Mouse (Mus musculus) embryo, embryonic 11.5 days (tissue): ENCODE measurements around the gene Schip1.

ENCODE experiments used
- DNase-seq: peaks from one replicate; pipeline ENCODE4 v3.0.0-alpha.2; 2012; ENCODE audit warnings: low read depth, low spot score

The Schip1 gene

DNA sequence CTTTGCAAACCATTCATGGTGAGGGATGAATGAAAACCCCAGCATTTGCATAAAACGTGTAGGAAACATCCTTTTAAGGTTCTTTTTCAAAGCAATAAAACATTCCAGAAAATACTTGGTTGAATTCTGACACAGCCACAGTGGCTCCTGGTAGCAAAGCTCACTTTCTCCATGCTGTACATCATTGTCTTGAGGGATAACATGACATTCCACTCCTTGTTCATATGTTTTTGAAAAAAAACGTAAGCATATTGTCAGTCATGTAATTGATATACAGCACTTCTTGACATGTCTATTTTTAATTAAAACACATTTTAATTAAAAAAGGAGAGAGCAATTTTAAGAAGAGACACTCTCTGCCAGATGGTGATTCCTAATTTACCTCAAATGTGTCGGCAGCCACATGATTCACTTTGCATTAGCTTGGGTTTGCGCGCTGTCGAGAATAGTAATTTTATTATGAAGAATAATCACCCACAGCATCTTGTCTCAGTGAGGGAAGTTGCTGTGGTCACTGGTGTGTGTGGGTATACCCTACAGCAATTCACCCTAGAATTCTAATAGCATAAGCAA lies 61.8 kb downstream of the Schip1 start:
- no peak for DNase-seq

GRCm38 (mm10) chr3:68130386-68130785 lies 65.8 kb downstream of the Schip1 start:
- no peak for DNase-seq

DNA sequence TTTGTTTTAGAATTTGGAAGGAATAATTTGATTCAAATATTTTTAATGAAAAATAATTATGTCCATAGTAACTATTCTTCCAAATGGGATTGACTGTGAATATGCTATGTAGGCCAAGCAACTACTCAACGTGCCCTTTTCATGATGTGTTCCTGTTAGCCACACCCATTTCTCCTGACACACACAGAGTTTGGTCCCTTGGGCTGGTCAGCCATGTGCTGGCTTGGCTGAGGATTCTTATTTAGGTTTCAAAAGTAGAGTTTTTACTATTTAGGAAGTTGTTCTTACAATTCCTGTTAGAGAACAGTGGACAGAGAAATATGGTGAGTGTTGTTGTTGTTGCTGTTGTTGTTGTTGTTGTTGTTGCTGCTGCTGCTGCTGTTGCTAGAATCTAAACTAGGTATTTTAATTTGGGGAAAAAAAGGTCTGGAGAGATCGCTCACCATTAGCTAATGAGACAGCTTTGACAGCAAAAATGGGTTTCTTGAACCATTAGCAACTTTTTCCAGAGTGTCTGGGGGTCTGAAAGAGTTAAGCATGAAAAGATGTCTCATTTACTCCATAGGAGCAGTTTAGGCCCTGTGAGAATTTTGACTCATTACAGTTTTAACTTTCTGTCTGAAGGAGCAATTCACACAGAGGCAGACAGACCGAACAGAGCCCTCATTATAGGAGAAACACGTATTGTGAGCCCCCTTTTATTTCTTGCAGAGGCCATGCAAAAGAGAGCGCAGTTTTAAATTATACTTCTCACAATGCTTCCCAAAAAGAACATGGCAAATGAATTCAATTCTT lies 74.4 kb downstream of the Schip1 start:
- DNase-seq = no peak

DNA sequence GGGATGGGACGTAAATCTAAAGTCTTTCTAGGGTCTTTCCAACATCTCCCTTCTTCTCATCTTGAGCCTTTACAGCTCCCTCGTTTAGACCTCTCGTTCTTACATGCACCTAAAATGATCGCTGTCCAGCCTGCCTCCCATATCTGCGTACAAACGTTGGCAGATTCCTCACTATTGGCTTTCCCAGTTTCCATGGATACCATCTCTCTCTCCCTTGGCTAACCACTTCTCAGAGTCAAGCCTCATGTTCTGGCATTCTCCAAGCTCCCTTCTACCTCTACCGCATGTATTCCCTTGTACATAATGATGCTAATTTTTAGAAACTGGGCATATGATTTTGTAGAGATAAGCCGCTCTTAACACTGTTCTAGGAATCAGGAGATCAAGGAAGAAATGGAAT lies 86.1 kb downstream of the Schip1 start:
- DNase-seq = no peak

GRCm38 (mm10) chr3:68160175-68160574 lies 95.6 kb downstream of the Schip1 start:
- DNase-seq = no peak

- no peak for DNase-seq
These were observed 96.2 kb downstream of the Schip1 start for GRCm38 (mm10) chr3:68160760-68161159.

DNA sequence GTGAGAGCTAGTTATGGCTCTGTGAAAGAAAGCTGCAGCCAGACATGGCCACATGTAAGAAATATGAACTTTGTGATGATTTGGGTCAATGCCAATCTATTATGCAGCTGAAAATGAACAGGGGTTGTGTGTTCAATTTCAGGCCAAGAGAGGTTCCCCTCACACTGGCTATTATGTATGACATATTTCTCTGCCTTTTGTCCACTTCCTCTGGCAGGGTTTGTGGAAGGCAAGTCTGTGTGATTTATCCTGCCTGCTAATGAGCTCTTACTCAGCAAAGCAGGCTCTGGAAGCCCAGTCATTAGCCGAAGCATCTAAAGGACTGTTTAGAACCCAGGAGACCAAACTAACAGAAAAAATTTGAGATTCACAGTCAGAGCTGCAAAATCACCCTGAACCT lies 113.6 kb downstream of the Schip1 start:
- no peak for DNase-seq

DNA sequence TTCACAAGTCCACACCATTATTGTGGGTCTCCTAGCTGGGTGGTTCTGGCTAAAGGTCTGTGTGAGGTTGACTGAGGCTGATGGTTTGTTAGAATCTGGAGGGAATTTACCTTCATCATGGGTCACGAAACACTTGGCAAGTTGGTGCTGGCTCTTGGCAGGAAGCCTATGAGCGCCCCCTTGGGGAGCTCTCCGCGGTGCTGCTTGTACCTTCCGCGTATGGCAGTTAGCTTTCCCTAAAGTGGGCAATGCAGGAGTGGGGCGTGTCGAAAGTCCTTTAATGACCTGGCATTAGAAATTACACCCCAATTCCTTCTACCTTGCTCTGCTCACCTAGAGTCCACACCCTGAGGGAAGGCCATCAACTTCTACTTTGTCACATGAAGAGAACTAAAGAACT lies 122.9 kb downstream of the Schip1 start:
- DNase-seq = no peak

DNA sequence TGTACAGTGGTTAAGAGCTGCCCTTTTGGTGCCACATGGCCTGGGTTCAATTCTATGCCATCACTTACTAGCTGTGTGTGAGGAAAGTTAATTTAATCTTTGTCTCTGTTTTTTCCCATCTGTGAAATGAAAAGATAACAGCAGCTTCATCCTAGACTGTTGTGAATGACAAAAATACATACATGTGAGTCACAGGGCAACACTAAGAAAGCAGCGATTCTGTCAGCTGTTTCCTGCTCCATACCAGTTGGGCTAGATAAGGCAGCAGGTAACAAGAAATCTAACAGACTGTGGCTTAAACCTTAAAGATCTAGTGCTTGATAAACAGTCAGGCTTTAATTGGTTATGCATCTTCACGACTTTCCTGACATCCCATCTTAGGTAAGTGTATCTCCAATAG lies 124.5 kb downstream of the Schip1 start:
- DNase-seq = no peak

- DNase-seq = no peak
These were observed 132.3 kb downstream of the Schip1 start for GRCm38 (mm10) chr3:68196933-68197332.

DNA sequence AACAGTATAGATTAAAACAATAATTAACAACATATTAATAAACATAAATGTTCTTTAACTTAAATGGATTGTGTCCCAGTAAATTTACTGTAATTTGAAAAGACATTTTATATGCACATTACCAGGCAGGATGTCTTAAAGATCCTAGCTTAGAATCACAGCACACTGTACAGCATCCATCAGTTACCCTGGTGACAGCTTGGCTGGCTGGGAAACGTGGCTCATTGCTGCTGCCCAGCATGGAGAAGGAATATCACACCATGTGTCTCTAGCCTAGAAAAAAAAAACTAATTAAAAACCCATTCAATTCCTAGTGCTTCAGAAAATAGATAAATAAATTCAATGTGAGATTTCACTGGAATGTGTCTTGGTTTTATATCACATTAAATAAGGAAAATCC lies 136.6 kb downstream of the Schip1 start:
- DNase-seq = no peak

DNA sequence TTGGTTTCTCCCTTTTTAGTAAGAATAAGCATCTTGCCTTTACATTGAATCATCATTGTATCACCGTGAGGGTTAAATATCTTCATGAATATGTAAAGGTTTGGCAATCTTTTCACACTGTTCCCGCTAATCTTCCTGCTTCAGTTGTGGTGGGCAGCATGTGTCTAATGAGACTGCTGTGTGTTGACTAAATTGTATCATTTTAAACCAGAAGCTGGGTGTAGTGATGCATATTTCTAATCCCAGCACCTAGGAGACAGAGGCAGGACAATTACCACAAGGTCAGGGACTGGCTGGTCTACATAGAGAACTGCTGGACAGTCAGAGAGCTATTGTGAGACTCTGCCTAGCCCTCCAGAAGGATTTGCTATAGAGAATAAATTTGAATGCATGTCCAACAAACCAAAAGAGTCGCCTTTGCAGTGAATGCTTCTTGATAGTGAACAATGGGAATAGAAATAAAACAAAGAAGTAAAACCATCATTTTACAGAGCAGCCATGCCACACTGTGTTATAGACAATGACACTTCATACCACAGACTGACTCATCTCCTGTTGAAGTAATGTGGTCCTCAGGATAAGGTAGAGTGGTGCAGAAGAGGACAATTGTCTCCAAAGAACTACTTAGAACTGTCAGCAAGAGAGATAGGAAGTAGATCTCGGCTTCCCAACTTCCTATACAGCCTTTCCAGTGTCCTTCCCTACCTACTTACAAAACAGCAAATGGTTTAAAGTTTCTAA lies 137.7 kb downstream of the Schip1 start:
- no peak for DNase-seq

DNA sequence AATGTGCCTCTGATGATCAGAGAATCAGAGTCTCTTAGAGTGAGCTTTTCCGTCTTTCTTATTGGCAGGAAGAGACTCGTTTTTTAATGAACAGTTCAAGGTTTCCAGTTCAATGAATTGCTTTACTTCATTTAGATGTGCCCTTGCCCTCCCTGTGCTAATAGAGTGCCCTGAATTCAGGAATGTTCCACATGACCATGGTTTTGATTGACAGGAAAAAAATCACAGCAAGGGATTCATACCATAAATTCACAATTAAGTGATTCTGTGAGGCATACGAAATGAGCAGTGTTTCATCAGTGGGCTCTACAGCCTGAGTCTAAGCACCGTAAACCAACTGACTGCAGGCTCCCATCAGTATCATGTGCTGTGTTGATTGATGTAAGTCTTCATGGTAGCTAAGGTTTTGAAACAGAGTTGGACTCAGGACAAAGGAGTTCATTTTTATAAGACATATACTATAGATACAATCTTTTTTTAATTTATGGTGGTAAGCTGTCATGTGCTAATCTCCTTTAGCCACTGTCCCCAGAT lies 139.4 kb downstream of the Schip1 start:
- DNase-seq = no peak

- no peak for DNase-seq
These were observed 145.8 kb downstream of the Schip1 start for GRCm38 (mm10) chr3:68210422-68210821.

DNA sequence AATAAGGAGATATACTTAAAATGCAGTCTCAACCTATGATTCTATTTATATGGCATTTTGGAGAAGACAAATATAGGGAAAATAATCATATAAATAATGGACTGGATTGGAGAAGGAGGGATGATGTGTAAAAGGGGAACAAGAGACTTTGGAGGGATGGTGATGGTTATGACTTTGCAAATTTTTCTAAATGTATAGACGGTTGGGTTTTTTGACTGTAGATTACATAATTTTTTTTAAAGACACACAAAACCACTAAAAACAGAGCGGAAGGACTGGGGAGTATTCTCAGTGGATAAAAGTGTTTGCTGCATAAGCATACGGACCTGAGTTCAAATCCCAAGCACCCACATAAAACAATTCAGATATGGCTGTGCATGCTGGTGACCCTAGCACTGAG lies 156.8 kb downstream of the Schip1 start:
- DNase-seq = no peak

DNA sequence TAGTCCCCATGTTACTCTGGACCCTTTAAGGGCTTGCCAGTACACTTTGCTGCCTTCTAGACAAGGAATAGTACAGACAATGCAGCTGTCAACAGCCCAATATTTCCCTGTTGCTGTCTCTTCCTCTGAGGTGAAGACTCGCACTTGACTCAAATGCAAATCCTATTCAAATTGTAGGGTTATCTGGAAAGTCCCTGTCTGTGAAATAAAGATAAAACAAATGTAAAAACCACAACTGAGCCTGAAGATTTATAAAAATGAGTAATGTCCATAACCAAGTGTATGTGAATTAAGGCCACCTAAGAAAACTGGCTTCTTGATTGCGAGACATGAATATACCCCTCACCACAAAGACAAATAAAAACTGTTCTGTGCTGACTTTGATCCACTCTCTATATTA lies 175.3 kb downstream of the Schip1 start:
- DNase-seq = no peak

GRCm38 (mm10) chr3:68243239-68243638 lies 178.6 kb downstream of the Schip1 start:
- DNase-seq = no peak

- no peak for DNase-seq
These were observed 181.6 kb downstream of the Schip1 start for GRCm38 (mm10) chr3:68246154-68246553.

DNA sequence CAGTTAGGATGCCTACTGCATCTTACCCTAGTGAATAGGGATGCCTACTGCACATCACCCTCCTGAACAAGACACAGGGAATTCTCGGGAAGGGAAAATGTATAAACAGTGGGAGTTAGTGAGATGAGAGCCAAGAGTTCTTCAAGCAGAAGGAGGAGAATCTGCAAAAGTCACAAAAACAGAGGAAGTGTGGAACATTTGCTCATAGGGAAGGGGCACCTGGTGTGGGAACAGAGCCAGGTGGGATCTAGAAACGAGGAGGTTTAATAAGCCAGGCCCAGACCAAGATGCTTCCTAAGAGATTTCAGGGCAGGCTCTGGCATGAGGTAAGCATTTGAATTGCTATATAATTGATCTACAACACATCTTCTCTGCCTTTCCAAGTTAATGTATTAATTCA lies 186.0 kb downstream of the Schip1 start:
- no peak for DNase-seq

DNA sequence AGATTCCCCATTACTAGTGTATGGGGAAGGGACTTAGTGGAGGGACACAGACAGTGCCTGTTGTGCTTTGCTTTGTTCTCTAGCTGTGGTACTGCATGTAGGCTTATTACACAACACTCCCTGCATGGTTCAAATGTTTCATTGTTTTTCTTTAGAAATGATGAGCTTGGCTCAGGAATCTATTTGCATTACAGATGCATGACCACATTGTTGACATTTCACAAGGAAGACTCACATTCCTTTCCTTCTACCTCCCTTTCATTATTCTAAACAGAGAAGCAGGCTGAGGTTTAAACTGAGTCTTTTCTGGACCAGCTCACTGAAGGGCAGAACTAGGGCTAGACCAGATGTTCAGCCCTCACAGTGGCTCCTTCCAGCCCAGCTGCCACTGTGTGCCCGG lies 187.7 kb downstream of the Schip1 start:
- no peak for DNase-seq

DNA sequence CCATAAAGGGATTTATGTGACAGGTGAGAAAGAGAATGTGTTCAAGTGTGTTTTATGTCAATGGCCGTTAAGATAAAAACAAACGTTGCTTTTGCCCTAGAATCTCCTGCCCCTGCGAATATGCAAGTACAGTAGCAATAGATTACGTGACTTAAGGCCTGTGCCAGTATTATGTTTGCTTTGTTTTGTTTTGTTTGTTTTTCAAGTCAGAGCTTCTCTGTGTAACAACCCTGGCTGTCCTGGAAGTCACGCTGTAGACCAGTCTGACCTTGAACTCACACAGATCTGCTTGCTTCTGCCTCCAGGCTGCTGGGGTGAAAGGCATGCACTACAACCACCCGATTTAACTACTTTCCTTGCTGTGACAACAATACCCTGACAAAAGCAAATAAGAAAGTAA lies 197.7 kb downstream of the Schip1 start:
- DNase-seq = no peak

DNA sequence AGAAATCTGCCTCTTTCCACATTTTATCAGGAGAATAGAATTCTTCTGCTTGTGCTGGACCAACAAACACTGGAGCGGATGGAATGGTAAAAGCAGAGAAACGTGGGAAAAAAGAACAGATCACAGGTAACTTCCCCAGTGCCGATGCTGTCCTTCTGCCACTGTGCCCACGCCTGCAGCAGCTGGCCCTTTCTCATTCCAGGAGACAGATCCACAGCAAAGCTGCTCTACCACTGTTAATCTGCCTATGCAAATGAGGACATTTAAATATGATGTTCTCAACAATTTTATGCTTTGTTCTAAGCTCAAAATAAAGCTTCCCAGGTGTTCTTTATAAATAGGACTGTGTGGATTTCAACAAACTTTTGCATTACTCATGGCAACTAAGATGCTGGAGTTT lies 203.3 kb downstream of the Schip1 start:
- no peak for DNase-seq

- DNase-seq = no peak
These were observed 204.6 kb downstream of the Schip1 start for GRCm38 (mm10) chr3:68269251-68269650.
